Mouse (Mus musculus) limb, embryonic 10.5 days (tissue): Measurements from ENCODE around the gene Otof. TPM values are rescaled to one million over a fixed set of nuclear protein-coding genes. Genes with fewer than 3 reads are reported as not detected.

Experiments used
- DNase-seq: peaks from one replicate; pipeline ENCODE4 v3.0.0-alpha.2; 2017; ENCODE audit warnings: low spot score
- H3K27ac ChIP-seq: fragments of 300-500 bp; sonication (generic); 2 replicates; pipeline ENCODE4 v1.5.1; 2016; ENCODE audit warnings: mild to moderate bottlenecking
- H3K27me3 ChIP-seq: fragments of 300-500 bp; sonication (generic); 2 replicates; pipeline ENCODE4 v1.6.1; 2016; ENCODE audit warnings: low read depth, mild to moderate bottlenecking; ENCODE audit not compliant: poor library complexity, severe bottlenecking
- H3K36me3 ChIP-seq: fragments of 300-500 bp; sonication (generic); 2 replicates; pipeline ENCODE4 v1.6.1; 2016; ENCODE audit warnings: mild to moderate bottlenecking, moderate library complexity
- H3K4me1 ChIP-seq: fragments of 300-500 bp; sonication (generic); 2 replicates; pipeline ENCODE4 v1.6.1; 2016
- H3K4me3 ChIP-seq: fragments of 300-500 bp; sonication (generic); 2 replicates; pipeline ENCODE4 v1.5.1; 2016; ENCODE audit warnings: mild to moderate bottlenecking, moderate library complexity
- H3K9me3 ChIP-seq: fragments of 300-500 bp; sonication (generic); replicated peaks from 2 replicates; pipeline ENCODE4 v1.6.1; 2016; ENCODE audit warnings: mild to moderate bottlenecking
- WGBS: fragments of 180-500 bp; shearing (Covaris S2); methylation state at CpG from one replicate; pipeline ENCODE4 v1.1.7; 2016; 5-methylcytosine and 5-hydroxymethylcytosine counted together
- polyA plus RNA-seq: library from polyadenylated mRNA; unstranded; fragments of >200 nt; fragmentation: Nextera tagmentation; extraction: Ambion mirVana; gene quantifications from 2 replicates; pipeline ENCODE4 v1.2.1, GENCODE M21; 2016

Otof gene
- 0.06 and 0.10 TPM in 2 replicates for polyA plus RNA-seq

DNA sequence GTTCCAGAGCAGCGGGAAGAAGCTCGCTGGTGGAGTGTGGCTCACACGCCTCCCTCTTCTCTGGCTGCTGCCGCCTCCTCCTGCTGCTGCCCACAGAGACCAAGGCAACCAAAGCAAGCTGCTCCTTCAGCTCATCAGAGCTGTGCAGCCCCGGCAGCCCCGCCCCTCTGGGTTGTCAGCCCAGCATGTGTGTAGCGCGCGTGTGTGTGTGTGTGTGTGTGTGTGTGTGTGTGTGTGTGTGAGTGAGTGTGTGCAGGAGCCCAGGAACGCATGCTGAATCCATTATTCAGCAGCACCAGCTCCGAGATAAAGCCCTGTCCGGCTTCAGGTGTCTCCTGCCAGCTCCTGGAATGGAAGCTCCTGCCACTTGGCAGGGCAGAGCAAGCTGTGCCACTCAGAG lies at the start of gene Otof:
Otof (minus strand) TSS at position 112 of the 400 bp plus-strand sequence.
- Histone ChIP-seq H3K27ac (no peak within 1 kb of the TSS), H3K36me3 (no peaks in the 10 kb centered on the region), H3K9me3 (no peaks in the 10 kb centered on the region), H3K4me1 (peaks cover 36% of the 10 kb centered on the region), H3K27me3 (peaks cover 59% of the 10 kb centered on the region), H3K4me3 (no peak within 1 kb of the TSS)
- no peak for DNase-seq
- whole genome bisulfite sequencing: 45% methylated on average over 12 of the region's 12 CpGs

DNA sequence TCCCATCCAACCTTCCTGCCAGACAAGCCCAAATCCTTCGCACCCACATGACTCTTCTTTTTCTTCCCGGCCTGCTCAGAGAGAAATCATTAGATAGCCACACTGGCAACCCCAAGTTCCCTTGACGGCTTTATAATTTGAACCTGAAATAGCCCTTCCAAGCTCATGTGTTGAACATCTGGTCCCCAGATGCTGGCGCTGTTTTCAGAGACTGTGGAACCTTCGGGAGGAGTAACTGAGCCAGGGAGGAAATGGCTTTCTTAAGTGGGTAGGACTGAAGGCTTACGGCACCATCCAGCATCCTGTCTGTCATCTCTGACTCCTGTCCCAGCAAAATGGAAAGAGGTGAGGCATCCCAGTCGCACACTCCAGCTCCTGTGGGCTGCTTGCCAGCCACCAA lies 35.6 kb upstream of the Otof start:
- H3K4me3 ChIP-seq: 0 out of 2 replicates have a peak overlapping the region, but pooled peaks have one; percentile 5
- no peaks in the 10 kb centered on the region for H3K36me3 ChIP-seq
- no peaks in the 10 kb centered on the region for H3K9me3 ChIP-seq
- peaks cover 40% of the 10 kb centered on the region for H3K4me1 ChIP-seq
- H3K27ac ChIP-seq: peak overlapping the region; percentile 80
- peak; percentile 88 for DNase-seq
- no peaks in the 10 kb centered on the region for H3K27me3 ChIP-seq
- 22% methylated on average over 7 of the region's 7 CpGs for WGBS

DNA sequence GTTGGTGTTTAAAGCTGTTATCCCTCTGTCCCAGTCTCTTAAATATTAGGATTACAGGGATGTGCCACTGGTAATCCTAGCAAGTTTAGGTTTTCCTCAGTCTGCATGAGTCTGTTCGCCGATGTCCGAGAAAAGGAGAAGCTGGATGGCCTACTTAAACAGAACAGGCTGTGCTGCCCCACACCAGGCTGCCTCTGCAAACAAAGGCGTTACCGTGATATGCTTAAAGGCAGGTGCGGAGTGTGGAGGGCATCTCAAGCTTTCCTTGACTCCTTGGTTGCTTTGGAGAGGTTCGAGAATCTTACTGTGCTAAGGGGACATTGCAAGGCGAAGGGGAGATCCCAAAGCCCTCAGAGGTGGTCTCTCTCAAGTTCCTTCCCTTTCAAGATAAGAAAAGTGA lies 35.1 kb upstream of the Otof start:
- DNase-seq: peak; percentile 59
- H3K27me3 ChIP-seq: no peaks in the 10 kb centered on the region
- 63% methylated on average over 8 of the region's 8 CpGs for WGBS
- H3K4me3 ChIP-seq: no peak overlapping the region
- peaks cover 36% of the 10 kb centered on the region for H3K4me1 ChIP-seq
- no peaks in the 10 kb centered on the region for H3K9me3 ChIP-seq
- no peaks in the 10 kb centered on the region for H3K36me3 ChIP-seq
- peak overlapping the region; percentile 80 for H3K27ac ChIP-seq

DNA sequence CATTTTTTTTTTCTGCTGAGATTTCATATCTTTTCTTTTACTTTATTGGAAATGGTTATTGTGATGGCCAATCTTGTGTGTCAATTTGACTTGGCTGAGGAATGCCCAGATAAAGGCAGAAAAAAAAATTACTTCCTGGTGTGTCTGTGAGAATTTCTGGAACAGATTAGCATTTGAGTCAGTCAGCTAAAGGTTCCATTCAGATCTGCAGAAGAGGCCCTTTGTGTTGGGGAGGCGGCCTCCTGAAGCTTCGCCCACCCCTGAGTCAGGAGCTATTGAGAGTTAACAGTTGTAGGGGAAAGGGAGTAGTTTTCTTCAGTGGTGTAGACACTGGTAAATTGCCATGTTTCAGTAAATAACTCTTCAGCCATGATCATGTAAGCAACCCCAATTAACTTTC lies 33.6 kb upstream of the Otof start:
- no peak overlapping the region for H3K27ac ChIP-seq
- no peaks in the 10 kb centered on the region for H3K36me3 ChIP-seq
- H3K4me1 ChIP-seq: peaks cover 36% of the 10 kb centered on the region
- H3K9me3 ChIP-seq: no peaks in the 10 kb centered on the region
- no peaks in the 10 kb centered on the region for H3K27me3 ChIP-seq
- no peak overlapping the region for H3K4me3 ChIP-seq
- no peak for DNase-seq
- WGBS: 68% methylated on average over 2 of the region's 2 CpGs

DNA sequence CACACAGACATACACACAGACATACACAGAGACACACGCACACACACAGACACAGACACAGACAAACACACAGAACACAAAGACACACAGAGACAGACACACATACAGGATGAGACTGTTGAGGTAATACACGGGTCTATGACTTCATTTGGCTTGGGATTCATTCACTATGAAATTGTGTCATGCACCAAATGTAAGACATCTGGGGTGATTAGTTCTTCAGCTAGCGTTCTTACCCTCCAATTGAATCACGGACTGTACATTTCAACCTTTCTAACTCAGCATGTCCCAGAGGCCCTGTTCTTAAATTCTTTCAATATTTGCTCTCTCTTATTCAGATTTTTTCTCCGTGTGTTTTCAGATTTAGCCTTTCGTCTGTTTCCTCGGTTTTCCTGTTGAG lies 32.9 kb upstream of the Otof start:
- Histone ChIP-seq H3K27ac (no peak overlapping the region), H3K4me3 (no peak overlapping the region), H3K9me3 (no peaks in the 10 kb centered on the region), H3K27me3 (no peaks in the 10 kb centered on the region), H3K4me1 (peaks cover 36% of the 10 kb centered on the region), H3K36me3 (no peaks in the 10 kb centered on the region)
- WGBS: 91% methylated on average over 7 of the region's 7 CpGs
- no peak for DNase-seq

DNA sequence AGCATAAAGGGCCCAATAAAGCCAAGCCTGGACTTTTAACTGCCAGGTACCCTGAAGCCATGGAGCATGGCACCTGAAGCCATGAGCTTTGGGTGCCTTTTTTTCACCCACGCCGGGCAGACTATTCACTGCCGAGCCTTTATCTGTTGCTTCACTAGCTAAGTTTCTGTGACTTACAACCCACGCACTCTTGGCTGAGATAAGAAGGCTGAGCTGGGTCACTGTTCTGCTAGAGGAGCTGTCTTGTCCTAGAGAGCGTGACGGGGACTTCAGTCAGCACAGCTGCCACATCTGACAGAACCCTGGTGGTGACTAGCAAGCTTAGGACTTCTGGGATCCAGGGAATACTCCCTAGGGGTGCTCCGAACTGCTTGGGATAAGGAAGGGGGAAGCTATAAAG lies 32.0 kb upstream of the Otof start:
- H3K9me3 ChIP-seq: no peaks in the 10 kb centered on the region
- no peak overlapping the region for H3K4me3 ChIP-seq
- no peaks in the 10 kb centered on the region for H3K27me3 ChIP-seq
- 0 out of 2 replicates have a peak overlapping the region, but pooled peaks have one; percentile 12 for H3K27ac ChIP-seq
- peaks cover 33% of the 10 kb centered on the region for H3K4me1 ChIP-seq
- H3K36me3 ChIP-seq: no peaks in the 10 kb centered on the region
- DNase-seq: no peak
- WGBS: 84% methylated on average over 7 of the region's 7 CpGs

DNA sequence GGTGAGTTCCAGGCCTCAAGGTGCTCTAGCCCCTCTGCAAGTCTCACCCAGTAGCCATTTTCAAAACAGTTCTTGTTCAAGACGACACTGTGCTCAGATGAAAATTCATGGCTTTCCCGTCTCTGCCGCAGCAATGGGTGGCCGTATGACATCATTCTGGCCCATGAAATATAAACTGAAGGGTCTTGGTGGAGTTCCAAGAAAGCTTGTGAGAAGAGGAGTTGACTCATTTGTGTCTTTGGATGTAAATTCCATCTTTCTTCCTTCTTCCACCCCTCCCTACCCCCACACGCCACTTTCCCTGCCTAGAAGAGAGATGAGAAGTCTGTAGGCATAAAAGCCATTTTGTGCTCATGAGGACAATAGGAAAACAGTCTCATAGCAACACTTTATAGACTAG lies 29.1 kb upstream of the Otof start:
- H3K4me1 ChIP-seq: peaks cover 4% of the 10 kb centered on the region; the same call in 1 of the 2 replicates
- 93% methylated on average over 5 of the region's 5 CpGs for WGBS
- H3K27me3 ChIP-seq: no peaks in the 10 kb centered on the region
- no peak overlapping the region for H3K4me3 ChIP-seq
- no peak overlapping the region for H3K27ac ChIP-seq
- H3K36me3 ChIP-seq: no peaks in the 10 kb centered on the region
- DNase-seq: no peak
- no peaks in the 10 kb centered on the region for H3K9me3 ChIP-seq

DNA sequence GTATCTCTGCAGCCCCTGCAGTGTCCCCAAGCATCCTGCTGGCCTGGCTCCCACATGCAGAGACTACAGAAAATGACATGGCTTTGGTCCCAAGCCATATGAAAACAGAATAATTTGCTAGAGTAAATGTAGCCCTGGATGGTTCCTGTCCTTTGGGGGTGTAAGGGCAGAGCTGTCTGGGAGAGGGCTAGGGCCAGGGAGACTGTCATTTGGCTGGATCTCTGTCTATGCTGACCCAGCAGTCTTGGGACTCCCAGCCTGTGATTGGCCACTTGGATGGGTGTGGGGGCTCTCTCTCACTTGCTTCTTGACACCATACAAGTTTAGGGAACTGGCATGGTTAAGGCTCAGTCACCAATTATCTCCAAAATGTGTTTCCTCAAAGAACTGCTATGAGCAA lies 28.5 kb upstream of the Otof start:
- Histone ChIP-seq H3K4me3 (no peak overlapping the region), H3K27me3 (no peaks in the 10 kb centered on the region), H3K27ac (no peak overlapping the region), H3K36me3 (no peaks in the 10 kb centered on the region), H3K9me3 (no peaks in the 10 kb centered on the region), H3K4me1 (0 out of 2 replicates have a peak, but pooled peaks cover 3% of the 10 kb centered on the region)
- no peak for DNase-seq

DNA sequence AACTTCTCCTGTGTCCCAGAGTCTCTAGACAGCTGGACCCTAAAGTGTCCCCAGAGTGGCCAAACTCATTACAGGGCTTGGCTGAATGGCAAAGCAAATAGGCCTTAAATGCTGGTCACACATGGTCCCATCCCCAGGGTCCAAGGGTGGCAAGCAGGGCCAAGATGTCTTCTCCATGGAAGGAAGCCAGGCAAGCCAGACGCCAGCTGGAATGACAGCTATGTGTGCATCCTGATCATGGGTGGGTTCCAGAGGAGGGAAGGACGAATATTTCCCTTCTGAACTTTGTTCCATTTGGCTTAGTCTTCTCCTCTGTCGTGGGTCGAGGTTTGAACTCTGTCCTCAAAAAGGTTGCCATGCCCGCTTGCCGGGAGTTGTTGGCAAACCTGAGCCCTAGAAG lies 23.4 kb upstream of the Otof start:
- H3K4me3 ChIP-seq: no peak overlapping the region
- no peaks in the 10 kb centered on the region for H3K9me3 ChIP-seq
- no peaks in the 10 kb centered on the region for H3K36me3 ChIP-seq
- H3K27me3 ChIP-seq: no peaks in the 10 kb centered on the region
- H3K27ac ChIP-seq: no peak overlapping the region
- 92% methylated on average over 6 of the region's 6 CpGs for WGBS
- H3K4me1 ChIP-seq: peaks cover 4% of the 10 kb centered on the region
- no peak for DNase-seq

DNA sequence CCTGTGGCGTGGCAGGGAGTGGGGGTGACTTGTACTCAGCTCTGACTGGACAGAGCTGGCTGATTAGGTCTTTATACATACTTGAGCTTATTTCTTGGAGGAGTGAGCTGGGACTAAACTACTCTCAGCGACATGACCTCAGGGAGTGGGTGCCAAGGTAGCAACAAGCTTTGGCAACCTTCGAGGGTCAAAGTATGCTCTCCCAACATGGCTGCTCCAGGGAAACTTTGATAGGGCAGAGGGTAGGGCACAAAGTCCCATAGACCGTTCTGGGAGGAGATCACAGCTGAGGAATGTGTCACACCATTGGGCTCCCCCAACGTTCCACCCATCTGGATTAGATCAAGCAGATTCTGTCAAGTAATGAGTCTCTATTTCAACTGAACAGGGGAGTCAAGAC lies 22.9 kb upstream of the Otof start:
- no peak overlapping the region for H3K4me3 ChIP-seq
- no peak overlapping the region for H3K27ac ChIP-seq
- H3K9me3 ChIP-seq: no peaks in the 10 kb centered on the region
- DNase-seq: no peak
- H3K27me3 ChIP-seq: no peaks in the 10 kb centered on the region
- no peaks in the 10 kb centered on the region for H3K36me3 ChIP-seq
- H3K4me1 ChIP-seq: peaks cover 4% of the 10 kb centered on the region
- 79% methylated on average over 5 of the region's 5 CpGs for WGBS

DNA sequence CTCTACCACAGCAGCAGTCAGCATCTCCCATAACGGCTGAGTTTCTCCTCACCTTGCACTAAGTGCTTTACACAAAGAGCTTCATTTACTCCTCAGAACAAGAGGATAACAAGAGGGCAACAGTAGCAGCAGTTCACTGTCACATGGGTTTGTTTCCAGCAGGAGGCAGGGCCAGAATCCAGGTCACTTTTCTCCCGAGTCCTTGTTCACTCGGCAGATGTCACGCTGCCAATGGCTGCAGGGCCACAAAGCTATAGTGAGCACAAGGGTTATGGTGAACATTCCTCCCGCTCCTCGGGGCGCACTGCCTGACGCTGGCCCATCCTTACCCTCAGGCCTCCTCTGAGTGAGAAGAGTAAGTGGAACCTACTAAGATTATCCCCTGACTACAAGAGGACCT lies 21.8 kb upstream of the Otof start:
- Histone ChIP-seq H3K4me3 (no peak overlapping the region), H3K9me3 (no peaks in the 10 kb centered on the region), H3K27ac (no peak overlapping the region), H3K36me3 (no peaks in the 10 kb centered on the region), H3K4me1 (peaks cover 4% of the 10 kb centered on the region), H3K27me3 (no peaks in the 10 kb centered on the region)
- DNase-seq: no peak
- 85% methylated on average over 8 of the region's 8 CpGs for WGBS

DNA sequence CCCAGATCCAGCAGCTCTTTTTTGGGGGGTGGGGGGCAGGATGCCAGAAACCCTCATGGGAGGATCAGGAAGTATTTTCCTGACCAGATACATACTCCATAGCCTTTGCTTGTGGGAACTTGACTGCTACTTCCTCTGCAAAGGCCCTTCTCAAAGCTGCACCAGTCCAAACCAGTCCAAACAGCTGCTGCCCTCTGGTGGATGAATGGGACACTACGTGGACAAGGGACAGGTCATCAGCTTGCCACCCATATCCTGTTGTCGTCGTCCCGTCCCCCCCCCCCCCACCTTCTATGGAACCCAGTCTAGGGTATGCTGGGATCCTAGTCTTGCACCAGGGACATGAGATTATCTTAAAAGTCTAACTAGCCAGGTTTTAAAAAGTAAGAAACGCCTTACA lies 20.6 kb upstream of the Otof start:
- no peak overlapping the region for H3K4me3 ChIP-seq
- no peaks in the 10 kb centered on the region for H3K9me3 ChIP-seq
- 18% methylated on average over 5 of the region's 5 CpGs for WGBS
- H3K36me3 ChIP-seq: no peaks in the 10 kb centered on the region
- peaks cover 4% of the 10 kb centered on the region for H3K4me1 ChIP-seq
- DNase-seq: peak; percentile 84
- no peaks in the 10 kb centered on the region for H3K27me3 ChIP-seq
- 0 out of 2 replicates have a peak overlapping the region, but pooled peaks have one; percentile 4 for H3K27ac ChIP-seq

DNA sequence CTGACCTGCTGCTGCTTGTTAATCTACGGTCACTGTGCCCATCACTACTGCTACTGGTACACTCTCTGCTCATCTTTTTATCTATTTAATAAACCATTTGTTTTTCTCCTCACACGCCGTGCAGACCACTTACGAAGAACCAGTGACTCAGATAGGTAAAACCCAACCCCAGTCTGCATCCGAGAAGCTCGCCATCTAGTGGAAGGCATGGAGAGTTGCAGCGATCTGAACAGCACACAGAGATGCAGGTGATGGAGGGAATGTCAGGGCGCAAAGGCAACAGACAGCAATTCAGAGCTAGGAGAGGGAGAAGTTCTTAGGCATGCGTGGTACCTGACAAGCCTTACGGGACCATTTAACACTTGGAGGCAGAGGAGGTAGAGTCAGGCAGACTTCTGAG lies 14.8 kb upstream of the Otof start:
- Histone ChIP-seq H3K9me3 (no peaks in the 10 kb centered on the region), H3K4me1 (no peaks in the 10 kb centered on the region), H3K27ac (no peak overlapping the region), H3K36me3 (no peaks in the 10 kb centered on the region), H3K4me3 (no peak overlapping the region), H3K27me3 (no peaks in the 10 kb centered on the region)
- peak; percentile 55 for DNase-seq
- WGBS: 42% methylated on average over 10 of the region's 10 CpGs

DNA sequence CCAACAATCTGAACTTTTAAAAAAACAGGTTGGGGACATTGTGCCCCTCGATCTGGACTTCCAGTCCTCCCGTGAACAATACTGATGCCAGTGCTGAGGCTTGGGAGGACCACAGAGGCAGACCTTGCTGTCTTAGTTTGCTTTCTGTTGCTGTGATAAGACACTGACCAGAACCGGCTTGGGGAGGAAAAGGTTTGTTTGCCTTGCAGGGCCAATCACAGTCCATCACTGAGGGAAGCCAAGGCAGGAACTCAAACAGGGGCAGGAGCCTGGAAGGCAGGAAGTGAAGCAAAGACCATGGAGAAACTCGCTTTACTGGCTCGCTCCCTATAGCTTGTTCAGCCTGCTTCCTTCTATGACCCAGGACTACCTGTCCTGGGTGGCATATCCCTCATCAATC lies 10.4 kb upstream of the Otof start:
- H3K9me3 ChIP-seq: no peaks in the 10 kb centered on the region
- H3K27me3 ChIP-seq: peaks cover 10% of the 10 kb centered on the region
- H3K4me1 ChIP-seq: peaks cover 8% of the 10 kb centered on the region; the same call in 1 of the 2 replicates
- H3K4me3 ChIP-seq: no peak overlapping the region
- no peaks in the 10 kb centered on the region for H3K36me3 ChIP-seq
- WGBS: 73% methylated on average over 5 of the region's 5 CpGs
- no peak for DNase-seq
- H3K27ac ChIP-seq: no peak overlapping the region
